Mouse (Mus musculus): ENCODE data around the gene Actg1.

Gene Actg1

GRCm38 (mm10) chr11:120347791-120348683 lies at the start of gene Actg1:
Actg1 (minus strand) TSS chr11:120348542.
- DNase-seq (ENCODE audit: low spot score) = peak; percentile 88

GRCm38 (mm10) chr11:120397602-120398001 lies 49.3 kb upstream of the Actg1 start:
- DNase-seq (ENCODE audit: low spot score) = no peak

- DNase-seq (ENCODE audit: low spot score) = no peak
These were observed 47.3 kb upstream of the Actg1 start for GRCm38 (mm10) chr11:120395661-120396060.

GRCm38 (mm10) chr11:120388580-120388979 lies 40.2 kb upstream of the Actg1 start:
- DNase-seq (ENCODE audit: low spot score) = no peak

- no peak for DNase-seq (ENCODE audit: low spot score)
These were observed 38.8 kb upstream of the Actg1 start for GRCm38 (mm10) chr11:120387157-120387556.

- DNase-seq (ENCODE audit: low spot score) = no peak
These were observed 38.3 kb upstream of the Actg1 start for GRCm38 (mm10) chr11:120386632-120387031.

GRCm38 (mm10) chr11:120382509-120382908 lies 34.2 kb upstream of the Actg1 start:
- DNase-seq (ENCODE audit: low spot score) = no peak

- DNase-seq (ENCODE audit: low spot score) = no peak
These were observed 32.8 kb upstream of the Actg1 start for GRCm38 (mm10) chr11:120381157-120381556.

- DNase-seq (ENCODE audit: low spot score) = no peak
These were observed 31.9 kb upstream of the Actg1 start for GRCm38 (mm10) chr11:120380271-120380670.

GRCm38 (mm10) chr11:120378611-120379540 lies 30.5 kb upstream of the Actg1 start, which contains the start of gene Faap100:
Faap100 (minus strand) TSS chr11:120378764.
- DNase-seq (ENCODE audit: low spot score) = peak; percentile 94

GRCm38 (mm10) chr11:120378031-120378610 lies 29.8 kb upstream of the Actg1 start:
- peak; percentile 73 for DNase-seq (ENCODE audit: low spot score)

GRCm38 (mm10) chr11:120377337-120377736 lies 29.0 kb upstream of the Actg1 start:
- no peak for DNase-seq (ENCODE audit: low spot score)

GRCm38 (mm10) chr11:120376302-120377160 lies 28.2 kb upstream of the Actg1 start:
- no peak for DNase-seq (ENCODE audit: low spot score)

GRCm38 (mm10) chr11:120375324-120375723 lies 27.0 kb upstream of the Actg1 start:
- DNase-seq (ENCODE audit: low spot score) = no peak

GRCm38 (mm10) chr11:120373820-120374586 lies 25.7 kb upstream of the Actg1 start:
- DNase-seq (ENCODE audit: low spot score) = peak; percentile 72

- no peak for DNase-seq (ENCODE audit: low spot score)
These were observed 24.7 kb upstream of the Actg1 start for GRCm38 (mm10) chr11:120373025-120373424.

- peak; percentile 81 for DNase-seq (ENCODE audit: low spot score)
These were observed 21.3 kb upstream of the Actg1 start for GRCm38 (mm10) chr11:120369656-120370055.

GRCm38 (mm10) chr11:120366443-120367027 lies 18.2 kb upstream of the Actg1 start:
- no peak for DNase-seq (ENCODE audit: low spot score)

GRCm38 (mm10) chr11:120362891-120363290 lies 14.5 kb upstream of the Actg1 start:
- no peak for DNase-seq (ENCODE audit: low spot score)

- no peak for DNase-seq (ENCODE audit: low spot score)
These were observed 13.0 kb upstream of the Actg1 start, which contains the start of gene Fscn2 for GRCm38 (mm10) chr11:120361295-120361694. Fscn2 (plus strand) TSS chr11:120361534.
